Mouse (Mus musculus): Measurements from ENCODE around the gene Ddit4l. TPM values are rescaled to one million over a fixed set of nuclear protein-coding genes. Genes with fewer than 3 reads are reported as not detected.

Ddit4l gene
- total RNA-seq, 2 experiments from 2014 or later, result 226 to 250 TPM

DNA sequence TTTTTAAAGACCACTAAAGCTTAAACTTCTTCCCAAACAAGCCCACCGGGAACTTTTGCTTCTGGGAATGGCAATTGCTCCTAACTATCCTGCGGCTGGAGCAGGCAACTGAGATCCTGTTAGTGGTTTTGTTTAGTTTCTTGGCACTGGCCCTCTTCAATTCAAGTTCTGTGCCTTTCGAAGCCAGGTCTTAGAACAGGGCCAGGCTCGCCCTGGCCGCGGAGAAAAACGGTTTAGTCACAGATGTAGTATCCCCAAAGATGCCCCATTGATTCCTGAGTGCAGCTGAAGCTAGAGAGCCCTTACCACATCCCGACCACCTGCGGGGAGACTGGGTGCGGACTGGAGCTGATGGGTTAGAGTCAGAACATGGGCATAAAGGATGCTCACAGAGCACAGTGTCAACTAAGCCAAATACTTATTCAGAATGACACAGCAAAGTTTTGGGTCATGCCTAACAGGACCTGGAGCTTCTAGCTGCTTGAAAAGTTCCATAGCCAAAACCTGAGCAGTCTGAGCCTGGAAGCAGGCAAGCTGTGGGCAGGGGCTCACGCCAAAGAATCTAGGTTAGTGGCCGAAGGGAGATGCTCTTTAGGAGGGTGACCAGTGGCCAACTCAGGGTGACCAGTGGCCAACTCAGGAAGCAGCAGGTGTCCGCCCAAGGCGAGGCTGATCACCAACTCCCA lies 1.6 kb downstream of the Ddit4l start:
- H3K27ac ChIP-seq, result peak overlapping the region; percentile 97
- TF ChIP-seq CTCF (IDR thresholded peaks at IDR 0.05), result no peak
- intact Hi-C loops (cut with DNase I), result loop anchor here (5.0 kb wide), 1 partner anchor 111 kb away; no protein-coding TSS in a partner anchor
- H3K4me3 ChIP-seq, result peak overlapping the region; percentile 94
- DNase-seq, result no peak

DNA sequence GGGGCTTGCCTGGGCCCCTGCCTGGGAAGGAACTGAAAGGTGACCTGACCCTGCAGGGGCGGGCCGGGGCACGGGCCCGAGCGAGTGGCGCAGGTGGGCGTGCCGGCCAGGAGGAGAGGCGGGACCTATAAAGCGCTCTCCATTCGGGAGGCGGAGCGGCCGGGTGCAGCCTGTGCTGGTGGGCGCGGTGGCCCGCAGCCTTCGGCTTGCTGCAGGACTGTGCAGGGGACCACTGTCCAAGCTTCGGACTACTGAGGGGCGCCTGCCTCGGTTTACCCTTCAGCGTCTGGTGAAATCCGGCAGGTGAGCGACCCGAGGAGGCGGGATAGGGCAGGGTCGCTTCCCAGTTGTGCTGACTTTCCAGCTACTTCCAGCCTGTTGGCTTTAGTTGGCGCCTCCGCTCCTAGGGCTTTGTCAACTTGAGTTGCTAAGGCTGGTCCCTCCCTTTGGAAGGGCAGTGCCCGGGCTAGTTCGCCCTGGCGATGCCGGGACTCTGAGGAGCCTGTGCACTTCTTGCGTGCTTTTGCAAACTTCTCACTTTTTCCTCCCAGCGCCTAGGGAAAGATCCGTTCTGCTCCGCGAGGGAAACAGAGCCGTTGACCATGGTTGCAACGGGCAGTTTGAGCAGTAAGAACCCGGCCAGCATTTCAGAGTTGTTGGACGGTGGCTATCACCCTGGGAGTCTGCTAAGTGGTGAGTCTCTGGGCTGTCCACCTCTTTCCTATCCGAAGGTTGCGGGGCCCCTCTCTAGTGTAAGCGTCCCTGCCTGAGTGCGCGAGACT lies 2.4 kb downstream of the Ddit4l start:
- DNase-seq, result peak; percentile 96
- H3K27ac ChIP-seq, result peak overlapping the region; percentile 97
- intact Hi-C loops (cut with DNase I), result loop anchor here (1.0 to 5.0 kb wide), 2 partner anchors 61 to 111 kb away; no protein-coding TSS in a partner anchor

DNA sequence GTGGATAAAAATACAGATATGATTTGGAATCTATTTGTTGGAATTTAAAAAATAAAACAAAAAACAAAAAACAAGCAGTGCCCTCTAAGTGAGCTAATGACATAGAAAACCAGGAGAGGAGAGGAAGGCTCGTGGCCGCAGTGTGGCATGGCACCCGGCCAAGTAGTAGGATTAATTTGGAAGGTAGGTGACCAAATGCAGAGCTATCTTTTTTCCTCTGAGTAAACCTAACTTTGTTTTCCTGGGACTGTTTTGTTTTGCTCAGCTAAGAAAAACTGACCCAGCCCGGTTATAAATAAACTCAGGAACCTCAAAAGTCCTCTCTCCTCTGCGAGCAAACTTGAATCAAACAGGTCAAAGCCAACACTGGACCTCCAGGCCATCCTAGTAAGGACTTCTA lies 3.6 kb downstream of the Ddit4l start:
- DNase-seq, result peak; percentile 80
- H3K4me3 ChIP-seq, result peak overlapping the region; percentile 94
- peak overlapping the region; percentile 97 for H3K27ac ChIP-seq
- TF ChIP-seq CTCF (IDR thresholded peaks at IDR 0.05), result no peak
- intact Hi-C loops (cut with DNase I), result no loop called here

More for the DNA sequence above, 2.4 kb downstream of the Ddit4l start:
- TF ChIP-seq CTCF (IDR thresholded peaks at IDR 0.05), result no peak
- H3K4me3 ChIP-seq, result peak overlapping the region; percentile 94

DNA sequence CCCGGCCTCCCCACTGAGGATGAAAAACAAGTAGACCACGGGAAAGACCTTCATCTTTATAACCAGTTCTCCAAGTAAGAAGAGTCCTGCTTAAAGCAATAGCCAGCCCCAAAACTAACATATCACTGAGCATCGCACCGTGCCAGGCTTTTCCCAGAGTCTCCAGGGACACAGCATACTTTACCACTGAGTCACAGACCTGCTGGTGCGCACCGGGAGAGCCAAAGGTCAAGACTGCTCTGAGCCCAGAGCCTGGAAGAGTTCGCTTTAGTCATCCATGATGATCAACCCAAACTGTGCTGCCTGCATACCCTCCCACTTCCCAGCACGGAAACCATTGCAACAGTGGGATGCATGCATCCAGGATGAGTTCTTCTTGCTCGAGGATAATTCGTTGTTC lies 12.3 kb downstream of the Ddit4l start:
- no peak for DNase-seq
- no peak for TF ChIP-seq CTCF (IDR thresholded peaks at IDR 0.05)
- H3K27ac ChIP-seq, result no peak overlapping the region
- intact Hi-C loops (cut with DNase I), result no loop called here
- H3K4me3 ChIP-seq, result no peak overlapping the region

DNA sequence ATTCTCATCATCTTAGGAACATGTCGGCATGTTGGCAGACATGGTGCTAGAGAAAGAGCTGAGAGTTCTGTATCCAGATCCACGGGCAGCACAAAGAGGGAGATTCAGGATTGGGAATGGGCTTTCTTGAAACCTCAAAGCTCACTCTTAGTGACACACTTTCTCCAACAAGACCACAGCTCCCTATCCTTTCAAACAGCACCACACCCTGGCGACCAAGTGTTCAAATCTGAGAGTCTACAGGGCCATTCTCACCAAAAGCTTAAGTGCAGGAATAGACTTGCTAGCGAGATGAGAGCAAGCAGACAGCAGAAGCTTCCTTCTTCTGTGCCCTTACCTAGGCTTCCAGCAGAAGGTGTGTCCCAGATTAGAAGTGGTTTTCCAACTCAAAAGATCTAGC lies 15.2 kb downstream of the Ddit4l start:
- TF ChIP-seq CTCF (IDR thresholded peaks at IDR 0.05), result no peak
- Histone ChIP-seq H3K4me3 (no peak overlapping the region), H3K27ac (no peak overlapping the region)
- intact Hi-C loops (cut with DNase I), result no loop called here
- no peak for DNase-seq

DNA sequence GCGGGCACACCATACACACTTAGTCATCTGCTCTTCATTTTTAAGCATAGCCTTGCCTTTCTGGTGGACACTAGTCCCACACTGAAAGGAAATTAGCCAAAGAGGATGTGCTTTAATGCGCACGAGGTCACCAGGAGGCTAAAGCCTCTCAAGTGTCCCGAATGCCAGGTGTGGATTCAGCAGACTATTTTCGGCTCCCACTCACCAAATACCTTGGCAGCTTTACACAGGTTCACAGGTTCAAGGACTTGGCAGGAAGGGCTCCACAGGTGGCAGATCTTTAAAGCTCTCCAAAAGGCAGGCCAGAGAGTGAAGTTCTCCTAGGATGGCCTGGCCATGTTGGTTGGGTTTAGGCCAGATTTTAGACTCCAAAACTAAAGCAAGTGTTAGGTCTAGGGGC lies 19.8 kb downstream of the Ddit4l start:
- intact Hi-C loops (cut with DNase I), result loop anchor here (5.0 kb wide), 3 partner anchors 79 to 114 kb away; no protein-coding TSS in a partner anchor
- peak; percentile 80 for DNase-seq
- no peak overlapping the region for H3K4me3 ChIP-seq
- TF ChIP-seq CTCF (IDR thresholded peaks at IDR 0.05), result no peak
- peak overlapping the region; percentile 73 for H3K27ac ChIP-seq

DNA sequence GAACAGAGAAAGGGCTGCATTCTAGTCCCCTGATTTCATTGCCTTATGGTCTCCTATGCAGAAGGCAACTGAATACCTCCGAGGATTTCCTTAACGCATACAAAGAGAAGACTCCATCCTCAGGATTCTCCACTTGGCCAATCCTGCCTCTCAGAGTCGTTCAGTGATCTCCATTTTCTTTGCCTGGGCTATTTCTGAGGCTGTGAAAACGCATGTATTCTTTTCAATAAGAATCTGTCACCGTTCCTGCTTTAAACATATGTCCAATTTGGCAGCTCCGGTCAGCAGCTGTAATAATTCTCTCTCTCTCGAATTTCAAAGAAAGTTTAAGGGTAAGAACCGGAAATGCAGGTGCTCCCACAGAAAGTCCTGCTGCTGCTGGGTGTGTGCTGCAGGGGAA lies 20.7 kb downstream of the Ddit4l start:
- H3K4me3 ChIP-seq, result peak overlapping the region; percentile 3; the same call in 1 of the 2 replicates
- no peak for TF ChIP-seq CTCF (IDR thresholded peaks at IDR 0.05)
- intact Hi-C loops (cut with DNase I), result loop anchor here (5.0 kb wide), 3 partner anchors 80 to 115 kb away; no protein-coding TSS in a partner anchor
- no peak for DNase-seq
- peak overlapping the region; percentile 51 for H3K27ac ChIP-seq

DNA sequence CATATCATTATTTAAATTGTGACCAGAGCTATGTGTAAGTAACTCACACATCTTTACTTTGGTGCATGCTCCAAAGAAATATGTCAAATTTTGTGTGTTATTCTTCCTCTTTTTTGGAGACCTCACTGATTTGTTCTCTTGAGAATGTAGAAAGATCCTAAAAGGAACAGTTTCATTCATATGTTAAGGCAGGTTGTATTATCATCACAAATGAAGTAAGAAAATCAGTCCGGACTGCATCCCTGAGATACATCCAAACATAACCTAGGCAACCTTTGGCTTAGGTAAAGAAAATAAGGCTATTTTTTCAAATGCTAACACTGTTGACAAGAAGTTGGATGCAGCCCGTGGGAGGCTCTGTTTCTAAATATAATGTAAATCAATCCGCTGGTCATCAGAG lies 21.2 kb downstream of the Ddit4l start:
- intact Hi-C loops (cut with DNase I), result loop anchor here (5.0 kb wide), 3 partner anchors 80 to 115 kb away; no protein-coding TSS in a partner anchor
- peak overlapping the region; percentile 3; the same call in 1 of the 2 replicates for H3K4me3 ChIP-seq

DNA sequence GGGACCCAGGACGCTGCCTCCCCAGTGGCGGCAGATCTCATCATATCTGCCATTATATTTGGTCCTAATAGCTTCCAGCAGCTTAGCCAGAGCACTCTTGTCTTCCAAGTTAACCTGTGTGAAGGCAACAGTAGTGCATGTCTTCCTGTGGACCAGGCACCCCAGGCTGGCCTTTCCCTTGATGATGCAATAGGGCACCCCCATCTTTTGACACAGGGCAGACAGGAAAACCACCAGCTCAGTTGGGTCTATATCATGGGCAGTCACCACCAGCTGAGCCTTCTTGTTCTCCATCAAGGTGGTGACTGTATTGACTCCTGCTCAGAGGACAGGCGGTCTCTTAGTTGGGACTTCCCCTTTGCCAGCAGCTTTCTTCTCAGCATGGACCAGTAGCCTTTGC lies 22.7 kb downstream of the Ddit4l start:
- TF ChIP-seq CTCF (IDR thresholded peaks at IDR 0.05), result no peak

More for the DNA sequence above, 21.2 kb downstream of the Ddit4l start:
- no peak for TF ChIP-seq CTCF (IDR thresholded peaks at IDR 0.05)
- no peak for DNase-seq
- H3K27ac ChIP-seq, result peak overlapping the region; percentile 51

DNA sequence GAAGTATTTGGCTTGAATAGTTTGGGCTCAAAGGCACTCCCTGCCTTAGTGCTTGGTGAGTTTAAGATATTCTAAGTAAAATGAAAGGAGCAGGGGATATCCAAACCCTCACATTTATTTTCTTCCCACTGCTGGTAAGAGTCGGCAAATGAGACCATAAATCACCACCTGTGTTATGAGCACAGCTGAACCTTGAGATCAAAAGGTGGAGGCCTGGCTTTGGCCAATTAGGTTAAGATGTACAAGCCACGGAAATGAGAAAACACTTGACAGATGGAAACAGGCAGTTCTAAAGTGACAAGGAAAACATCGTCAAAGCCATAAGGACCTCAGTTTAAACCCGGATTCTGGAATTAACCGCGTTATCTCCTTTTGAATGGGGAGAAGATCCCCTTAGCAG lies 23.5 kb downstream of the Ddit4l start:
- Histone ChIP-seq H3K27ac (peak overlapping the region; percentile 57), H3K4me3 (no peak overlapping the region)
- no peak for TF ChIP-seq CTCF (IDR thresholded peaks at IDR 0.05)
- DNase-seq, result no peak
- intact Hi-C loops (cut with DNase I), result loop anchor here (5.0 kb wide), 3 partner anchors 83 to 118 kb away; no protein-coding TSS in a partner anchor

More for the DNA sequence above, 22.7 kb downstream of the Ddit4l start:
- intact Hi-C loops (cut with DNase I), result loop anchor here (5.0 kb wide), 3 partner anchors 82 to 117 kb away; no protein-coding TSS in a partner anchor
- no peak overlapping the region for H3K4me3 ChIP-seq
- peak overlapping the region; percentile 57 for H3K27ac ChIP-seq
- no peak for DNase-seq

DNA sequence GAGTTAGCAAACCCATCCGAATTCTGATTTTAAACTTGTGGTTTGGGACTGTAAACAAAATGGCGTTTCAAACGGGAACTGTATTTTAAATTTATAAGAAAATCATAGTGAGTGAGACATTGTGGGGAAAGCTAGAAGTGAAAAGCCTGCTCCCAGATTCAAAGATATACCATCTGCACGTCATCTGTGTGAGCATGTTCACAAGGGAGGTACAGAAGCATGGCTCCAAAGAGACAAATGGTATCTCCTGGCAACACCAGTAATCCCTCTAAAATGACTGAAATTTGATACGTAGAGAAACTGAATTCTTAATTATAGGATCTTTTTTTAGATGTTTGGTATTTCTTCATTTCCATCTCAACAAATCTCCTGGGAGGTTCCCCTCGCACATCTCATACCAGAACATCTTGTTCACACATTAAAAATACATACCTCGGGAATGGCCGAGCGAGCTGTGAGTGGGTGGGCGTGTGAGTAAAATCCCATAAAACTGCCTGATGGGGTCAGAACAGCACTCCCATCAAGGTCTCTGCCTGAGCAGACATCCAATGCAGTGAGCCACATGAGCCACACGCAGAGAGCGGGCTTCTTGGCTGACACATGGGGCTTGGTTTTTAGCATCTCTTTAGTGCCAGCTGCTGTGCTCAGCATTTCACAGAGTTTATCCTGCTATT lies 26.2 kb downstream of the Ddit4l start:
- no peak overlapping the region for H3K4me3 ChIP-seq
- no peak for TF ChIP-seq CTCF (IDR thresholded peaks at IDR 0.05)
- intact Hi-C loops (cut with DNase I), result no loop called here
- H3K27ac ChIP-seq, result no peak overlapping the region
- no peak for DNase-seq

DNA sequence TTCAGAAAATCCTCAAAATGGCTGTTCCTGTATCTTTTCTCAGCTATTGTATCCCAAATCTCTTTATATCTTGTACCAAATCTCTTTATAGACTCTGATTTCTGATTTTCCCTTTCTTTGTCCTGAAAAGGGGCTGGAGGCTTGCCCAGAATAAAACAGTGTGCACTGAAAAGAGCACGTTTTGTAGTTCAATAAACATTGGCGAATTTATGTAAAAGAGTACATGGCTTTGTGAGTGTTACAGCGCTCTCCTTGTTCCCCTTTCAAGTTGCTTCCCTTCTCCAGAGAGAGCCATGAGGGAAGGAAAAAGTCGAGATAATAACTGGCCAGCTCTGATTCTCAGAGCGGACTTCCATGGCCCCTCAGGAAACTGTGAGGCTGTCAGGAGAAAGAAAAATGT lies 27.7 kb downstream of the Ddit4l start:
- Histone ChIP-seq H3K4me3 (no peak overlapping the region), H3K27ac (no peak overlapping the region)
- intact Hi-C loops (cut with DNase I), result no loop called here
- DNase-seq, result no peak
- TF ChIP-seq CTCF (IDR thresholded peaks at IDR 0.05), result no peak

Data from gastrocnemius, adult 2 months (tissue).